Mouse (Mus musculus) hindbrain, embryonic 11.5 days (tissue): ENCODE results near the gene Dnajc27. TPM values are rescaled to one million over a fixed set of nuclear protein-coding genes. Genes with fewer than 3 reads are reported as not detected.

Experiments used
- ATAC-seq: fragments of 200-750 bp; cut with Nextera tagmentation; 2 replicates; pipeline ENCODE4 v1.8.0; 2017; ENCODE audit warnings: mild to moderate bottlenecking, moderate TSS enrichment, moderate library complexity; ENCODE audit not compliant: low FRiP score
- DNase-seq: peaks from one replicate; pipeline ENCODE4 v3.0.0-alpha.2; 2015; ENCODE audit warnings: low spot score
- H3K27ac ChIP-seq: fragments of 300-500 bp; sonication (generic); 2 replicates; pipeline ENCODE4 v1.5.1; 2014; ENCODE audit warnings: mild to moderate bottlenecking, low read depth, low read length
- H3K27me3 ChIP-seq: fragments of 300-500 bp; sonication (generic); 2 replicates; pipeline ENCODE4 v1.6.1; 2014; ENCODE audit warnings: mild to moderate bottlenecking, low read length, moderate library complexity, mixed read lengths; ENCODE audit not compliant: control insufficient read depth, insufficient read depth
- H3K36me3 ChIP-seq: fragments of 300-500 bp; sonication (generic); 2 replicates; pipeline ENCODE4 v1.6.1; 2014; ENCODE audit warnings: mild to moderate bottlenecking, low read length, moderate library complexity, mixed read lengths; ENCODE audit not compliant: control insufficient read depth, insufficient read depth
- H3K4me1 ChIP-seq: fragments of 300-500 bp; sonication (generic); replicated peaks from 2 replicates; pipeline ENCODE4 v1.6.1; 2014; ENCODE audit warnings: low read length, mixed read lengths; ENCODE audit not compliant: control insufficient read depth, insufficient read depth
- H3K4me2 ChIP-seq: fragments of 300-500 bp; sonication (generic); replicated peaks from 2 replicates; pipeline ENCODE4 v1.6.1; 2014; ENCODE audit warnings: mild to moderate bottlenecking, low read depth, low read length
- H3K4me3 ChIP-seq: fragments of 300-500 bp; sonication (generic); 2 replicates; pipeline ENCODE4 v1.5.1; 2014; ENCODE audit warnings: low read depth, low read length
- H3K9ac ChIP-seq: fragments of 300-500 bp; sonication (generic); 2 replicates; pipeline ENCODE4 v1.6.1; 2014; ENCODE audit warnings: low read depth, low read length
- H3K9me3 ChIP-seq: fragments of 300-500 bp; sonication (generic); 2 replicates; pipeline ENCODE4 v1.6.1; 2016; ENCODE audit warnings: low read length; ENCODE audit not compliant: control insufficient read depth
- WGBS: fragments of 180-500 bp; shearing (Covaris S2); extraction: QIAGEN DNeasy Blood & Tissue Kit; methylation state at CpG from one replicate; pipeline ENCODE4 v1.1.7; 2014; 5-methylcytosine and 5-hydroxymethylcytosine counted together
- polyA plus RNA-seq: library from polyadenylated mRNA; unstranded; fragments of >200 nt; fragmentation: Nextera tagmentation; extraction: Ambion mirVana; gene quantifications from 2 replicates; pipeline ENCODE4 v1.2.1, GENCODE M21; 2014

The Dnajc27 gene
- polyA plus RNA-seq, 1 experiment from 2014 or later: 8.6 TPM

- H3K36me3 ChIP-seq: no peaks in the 10 kb centered on the region
- no peaks in the 10 kb centered on the region for H3K27me3 ChIP-seq
- no peak overlapping the region for H3K9ac ChIP-seq
- no peak overlapping the region for H3K4me2 ChIP-seq
- peak; percentile 8 for DNase-seq
- WGBS: 75% methylated on average over 9 of the region's 9 CpGs
- H3K9me3 ChIP-seq: no peaks in the 10 kb centered on the region
- no peak overlapping the region for H3K4me3 ChIP-seq
- H3K27ac ChIP-seq: no peak overlapping the region
- ATAC-seq: no peak
- H3K4me1 ChIP-seq: no peaks in the 10 kb centered on the region
These were observed 31.4 kb upstream of the Dnajc27 start for GRCm38 (mm10) chr12:4050861-4051425.

- H3K4me3 ChIP-seq: no peak overlapping the region
- no peaks in the 10 kb centered on the region for H3K36me3 ChIP-seq
- H3K27me3 ChIP-seq: no peaks in the 10 kb centered on the region
- H3K9me3 ChIP-seq: no peaks in the 10 kb centered on the region
- H3K4me1 ChIP-seq: no peaks in the 10 kb centered on the region
- H3K27ac ChIP-seq: no peak overlapping the region
- H3K4me2 ChIP-seq: no peak overlapping the region
- ATAC-seq (no peak), DNase-seq (no peak)
- 74% methylated on average over 3 of the region's 3 CpGs for WGBS
- no peak overlapping the region for H3K9ac ChIP-seq
These were observed 28.7 kb upstream of the Dnajc27 start for GRCm38 (mm10) chr12:4053643-4054042.

GRCm38 (mm10) chr12:4054845-4055244 lies 27.5 kb upstream of the Dnajc27 start:
- H3K9me3 ChIP-seq: no peaks in the 10 kb centered on the region
- no peak overlapping the region for H3K9ac ChIP-seq
- H3K36me3 ChIP-seq: no peaks in the 10 kb centered on the region
- H3K4me3 ChIP-seq: no peak overlapping the region
- H3K4me2 ChIP-seq: no peak overlapping the region
- H3K4me1 ChIP-seq: no peaks in the 10 kb centered on the region
- DNase-seq: no peak
- 44% methylated on average over 4 of the region's 4 CpGs for WGBS
- no peak for ATAC-seq
- H3K27ac ChIP-seq: no peak overlapping the region
- H3K27me3 ChIP-seq: no peaks in the 10 kb centered on the region

DNA sequence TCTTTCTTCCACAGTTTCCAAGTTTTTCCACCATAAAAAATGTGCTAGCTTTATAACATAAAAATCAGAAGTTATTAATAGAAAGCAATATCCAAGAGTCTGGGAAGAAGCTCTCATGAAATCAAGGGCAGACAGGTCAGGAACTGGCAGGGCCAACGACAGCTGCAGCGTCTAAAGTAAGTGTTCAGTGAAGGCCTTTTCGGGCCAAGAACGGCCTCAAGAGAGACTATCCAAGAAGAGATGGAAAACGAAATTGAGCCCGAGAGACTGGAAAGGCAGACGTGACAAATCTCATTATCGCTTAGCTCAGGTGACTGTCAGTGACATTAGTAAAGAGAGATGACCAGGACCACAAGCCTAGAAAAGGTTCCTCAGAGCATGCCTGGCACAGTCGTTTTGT lies 24.1 kb upstream of the Dnajc27 start:
- Histone ChIP-seq H3K27ac (no peak overlapping the region), H3K9ac (no peak overlapping the region), H3K9me3 (no peaks in the 10 kb centered on the region), H3K4me2 (no peak overlapping the region), H3K36me3 (no peaks in the 10 kb centered on the region), H3K27me3 (no peaks in the 10 kb centered on the region), H3K4me1 (no peaks in the 10 kb centered on the region), H3K4me3 (no peak overlapping the region)
- ATAC-seq (no peak), DNase-seq (no peak)
- 74% methylated on average over 9 of the region's 9 CpGs for WGBS

DNA sequence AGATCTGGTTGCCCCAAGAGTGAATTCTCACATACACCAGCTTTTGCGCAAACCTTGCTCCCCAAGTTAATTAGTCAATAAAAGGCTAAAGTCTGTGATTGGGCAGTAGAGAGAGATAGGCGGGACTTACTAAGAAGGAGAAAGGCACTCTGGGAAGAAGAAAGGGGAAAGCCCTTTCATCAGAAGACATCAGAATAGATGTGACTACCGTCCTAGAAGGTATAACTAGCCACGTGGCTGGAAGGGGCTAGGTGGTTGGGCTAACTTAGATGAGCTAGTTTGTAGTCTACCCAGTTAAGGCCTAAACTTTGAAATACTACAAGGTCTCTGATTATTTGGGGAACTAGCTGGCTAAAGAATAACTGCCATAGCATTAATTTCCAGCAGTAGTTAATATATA lies 22.7 kb upstream of the Dnajc27 start:
- H3K4me3 ChIP-seq: no peak overlapping the region
- DNase-seq: no peak
- no peaks in the 10 kb centered on the region for H3K27me3 ChIP-seq
- no peak overlapping the region for H3K9ac ChIP-seq
- H3K9me3 ChIP-seq: no peaks in the 10 kb centered on the region
- WGBS: 87% methylated on average over 4 of the region's 4 CpGs
- ATAC-seq: no peak
- H3K36me3 ChIP-seq: no peaks in the 10 kb centered on the region
- no peak overlapping the region for H3K4me2 ChIP-seq
- no peaks in the 10 kb centered on the region for H3K4me1 ChIP-seq
- H3K27ac ChIP-seq: no peak overlapping the region

DNA sequence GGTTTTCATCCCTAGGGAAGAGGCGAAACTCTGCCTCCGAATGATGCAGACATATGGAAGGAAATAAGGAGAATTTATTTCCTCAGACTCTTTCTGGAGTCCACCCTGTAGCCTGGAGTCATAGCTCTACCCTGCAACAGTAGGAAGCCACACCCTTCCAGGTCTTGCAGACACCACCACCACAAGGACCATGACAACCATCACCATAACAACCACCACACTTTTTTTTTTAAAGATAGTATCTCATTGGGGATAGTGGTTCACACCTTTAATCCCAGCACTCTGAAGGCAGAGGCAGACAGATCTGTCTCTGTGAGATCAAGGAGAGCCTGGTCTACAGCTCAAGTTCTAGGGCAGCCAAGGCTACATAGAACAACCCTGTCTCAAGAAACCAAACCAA lies 16.9 kb upstream of the Dnajc27 start:
- no peak overlapping the region for H3K4me3 ChIP-seq
- no peaks in the 10 kb centered on the region for H3K9me3 ChIP-seq
- H3K27ac ChIP-seq: no peak overlapping the region
- H3K4me1 ChIP-seq: no peaks in the 10 kb centered on the region
- no peak overlapping the region for H3K4me2 ChIP-seq
- H3K36me3 ChIP-seq: no peaks in the 10 kb centered on the region
- DNase-seq (no peak), ATAC-seq (no peak)
- 91% methylated on average over 2 of the region's 2 CpGs for WGBS
- no peak overlapping the region for H3K9ac ChIP-seq
- no peaks in the 10 kb centered on the region for H3K27me3 ChIP-seq

- no peak for DNase-seq
- H3K9me3 ChIP-seq: no peaks in the 10 kb centered on the region
- H3K4me2 ChIP-seq: no peak overlapping the region
- no peak overlapping the region for H3K27ac ChIP-seq
- H3K4me3 ChIP-seq: no peak overlapping the region
- no peaks in the 10 kb centered on the region for H3K27me3 ChIP-seq
- no peaks in the 10 kb centered on the region for H3K36me3 ChIP-seq
- no peaks in the 10 kb centered on the region for H3K4me1 ChIP-seq
- WGBS: 76% methylated on average over 8 of the region's 8 CpGs
- no peak for ATAC-seq
- H3K9ac ChIP-seq: no peak overlapping the region
These were observed 16.4 kb upstream of the Dnajc27 start for GRCm38 (mm10) chr12:4065944-4066343.

- H3K4me1 ChIP-seq: no peaks in the 10 kb centered on the region
- ATAC-seq: no peak
- H3K9me3 ChIP-seq: no peaks in the 10 kb centered on the region
These were observed 15.5 kb upstream of the Dnajc27 start for GRCm38 (mm10) chr12:4066681-4067459.

GRCm38 (mm10) chr12:4068551-4068950 lies 13.8 kb upstream of the Dnajc27 start:
- H3K27me3 ChIP-seq: no peaks in the 10 kb centered on the region
- H3K9me3 ChIP-seq: no peaks in the 10 kb centered on the region
- ATAC-seq: no peak
- DNase-seq: no peak
- no peaks in the 10 kb centered on the region for H3K36me3 ChIP-seq
- 82% methylated on average over 4 of the region's 4 CpGs for WGBS
- H3K27ac ChIP-seq: no peak overlapping the region
- no peak overlapping the region for H3K9ac ChIP-seq
- no peak overlapping the region for H3K4me2 ChIP-seq
- no peak overlapping the region for H3K4me3 ChIP-seq
- no peaks in the 10 kb centered on the region for H3K4me1 ChIP-seq

More at GRCm38 (mm10) chr12:4066681-4067459, 15.5 kb upstream of the Dnajc27 start:
- H3K9ac ChIP-seq: no peak overlapping the region
- no peak overlapping the region for H3K4me2 ChIP-seq
- no peak overlapping the region for H3K4me3 ChIP-seq
- no peaks in the 10 kb centered on the region for H3K36me3 ChIP-seq
- no peak overlapping the region for H3K27ac ChIP-seq
- 72% methylated on average over 6 of the region's 6 CpGs for whole genome bisulfite sequencing
- DNase-seq: no peak
- H3K27me3 ChIP-seq: no peaks in the 10 kb centered on the region
